Mouse (Mus musculus) heart, adult 2 months (tissue): ENCODE measurements around the gene Aprt. TPM values are rescaled to one million over a fixed set of nuclear protein-coding genes. Genes with fewer than 3 reads are reported as not detected.

Experiments used
- DNase-seq, 2 experiments: peaks; one replicate each; pipeline ENCODE4 v3.0.0; 2021
- H3K27ac ChIP-seq: fragments of 200-600 bp; 2 replicates; pipeline ENCODE4 v1.8.1; 2022
- H3K27me3 ChIP-seq: fragments of 200-500 bp; 2 replicates; pipeline ENCODE4 v1.6.1; 2012; ENCODE audit warnings: mild to moderate bottlenecking, low read length, inconsistent platforms, mixed read lengths; ENCODE audit not compliant: control insufficient read depth, insufficient read depth
- H3K36me3 ChIP-seq: fragments of 200-500 bp; 2 replicates; pipeline ENCODE4 v1.6.1; 2012; ENCODE audit warnings: low read length, inconsistent platforms; ENCODE audit not compliant: control insufficient read depth, insufficient read depth
- H3K4me1 ChIP-seq: fragments of 200-500 bp; 2 replicates; pipeline ENCODE4 v1.6.1; 2011; ENCODE audit warnings: low read length; ENCODE audit not compliant: control insufficient read depth, insufficient read depth
- H3K4me3 ChIP-seq: fragments of 200-600 bp; 2 replicates; pipeline ENCODE4 v1.8.1; 2022
- H3K79me2 ChIP-seq: fragments of 200-500 bp; replicated peaks from 2 replicates; pipeline ENCODE4 v1.6.1; 2012; ENCODE audit warnings: mild to moderate bottlenecking, inconsistent platforms, low read length, moderate library complexity, mixed read lengths; ENCODE audit not compliant: control insufficient read depth, insufficient read depth
- H3K9ac ChIP-seq: fragments of 200-500 bp; 2 replicates; pipeline ENCODE4 v1.6.1; 2012; ENCODE audit warnings: low read depth, mild to moderate bottlenecking, control low read depth, inconsistent platforms, low read length, mixed read lengths
- CTCF ChIP-seq: fragments of 200-600 bp; IDR thresholded peaks from 2 replicates; pipeline ENCODE4 v1.8.1; 2022; ENCODE audit warnings: antibody characterized with exemption, mild to moderate bottlenecking, moderate library complexity
- EP300 ChIP-seq: fragments of 200-500 bp; IDR thresholded peaks from 2 replicates; pipeline ENCODE4 v1.6.1; 2011; ENCODE audit warnings: low read depth, low read length, control low read depth; ENCODE audit not compliant: insufficient read depth
- POLR2A ChIP-seq: fragments of 200-500 bp; IDR thresholded peaks from 2 replicates; pipeline ENCODE4 v1.6.1; 2011; ENCODE audit warnings: mild to moderate bottlenecking, low read depth, low read length, control low read depth; ENCODE audit not compliant: insufficient read depth
- WGBS: fragments of 180-500 bp; shearing (Covaris S2); methylation state at CpG from one replicate; pipeline ENCODE4 v1.1.7; 2018; 5-methylcytosine and 5-hydroxymethylcytosine counted together
- intact Hi-C: fragments of 180-260 bp; cut with DNase I; formaldehyde crosslinking; loops from one replicate; pipeline ENCODE4 v1.15.1; 2025
- polyA plus RNA-seq: library from polyadenylated mRNA; depleted of rRNA; stranded (reverse); fragments of >200 nt; gene quantifications from 2 replicates; pipeline ENCODE4 v1.2.3, GENCODE M21; 2012
- total RNA-seq, 2 experiments: library from RNA; stranded (reverse); gene quantifications; 2 replicates each; pipeline ENCODE4 v1.2.3; 2021

Aprt gene
- total and polyA plus RNA-seq, 3 experiments: 36.6 to 42.1 (median 38.5) TPM

DNA sequence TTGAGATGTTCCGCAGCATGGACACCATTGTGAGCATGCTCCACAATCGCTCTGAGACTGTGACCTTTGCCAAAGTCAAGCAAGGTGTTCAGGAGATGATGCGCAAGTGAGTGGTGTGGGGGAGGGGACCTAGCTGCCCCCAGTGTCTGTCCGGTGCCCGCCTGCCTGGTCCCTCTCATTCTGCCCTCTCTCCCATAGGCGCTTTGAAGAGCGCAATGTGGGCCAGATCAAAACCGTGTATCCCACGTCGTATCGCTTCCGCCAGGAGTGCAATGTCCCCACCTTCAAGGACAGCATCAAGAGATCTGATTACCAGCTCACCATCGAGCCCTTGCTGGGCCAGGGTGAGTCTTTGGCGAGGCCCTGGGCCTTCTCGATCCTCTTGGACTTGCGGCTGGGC, 6.7 kb downstream of the Aprt start:
- Histone ChIP-seq H3K4me1 (peaks cover 12% of the 10 kb centered on the region), H3K27ac (no peak overlapping the region), H3K79me2 (no peaks in the 10 kb centered on the region), H3K36me3 (no peaks in the 10 kb centered on the region; the same call in 1 of the 2 replicates), H3K4me3 (no peak overlapping the region), H3K9ac (no peak overlapping the region), H3K27me3 (no peaks in the 10 kb centered on the region)
- no peak for DNase-seq
- intact Hi-C loops: loop anchor here (5.0 kb wide), 1 partner anchor 107 kb away; no protein-coding TSS in a partner anchor
- no peak for TF ChIP-seq EP300
- TF ChIP-seq CTCF: no peak
- no peak for TF ChIP-seq POLR2A
- 96% methylated on average over 16 of the region's 16 CpGs for WGBS

DNA sequence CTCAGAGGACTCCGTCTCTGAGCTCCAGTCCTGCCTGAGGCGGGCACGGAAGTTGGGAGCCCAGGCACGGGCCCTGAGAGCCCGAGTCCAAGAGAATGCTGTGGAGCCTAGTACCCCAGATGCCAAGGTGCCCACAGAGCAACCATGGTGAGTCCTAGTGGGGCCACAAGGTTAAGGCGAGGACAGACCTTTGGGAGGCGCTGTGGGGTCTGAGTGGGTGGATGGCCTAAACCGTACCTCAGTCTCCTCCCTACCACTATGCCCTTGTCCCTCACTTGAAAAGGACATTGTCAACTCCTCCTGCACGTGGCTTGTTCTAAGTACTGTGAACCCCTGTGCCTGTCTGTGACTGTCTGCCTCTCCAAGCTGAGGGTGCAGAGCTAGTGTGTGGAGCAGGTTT, 7.4 kb downstream of the Aprt start:
- no peak for TF ChIP-seq POLR2A
- TF ChIP-seq CTCF: no peak
- no peak for TF ChIP-seq EP300

DNA sequence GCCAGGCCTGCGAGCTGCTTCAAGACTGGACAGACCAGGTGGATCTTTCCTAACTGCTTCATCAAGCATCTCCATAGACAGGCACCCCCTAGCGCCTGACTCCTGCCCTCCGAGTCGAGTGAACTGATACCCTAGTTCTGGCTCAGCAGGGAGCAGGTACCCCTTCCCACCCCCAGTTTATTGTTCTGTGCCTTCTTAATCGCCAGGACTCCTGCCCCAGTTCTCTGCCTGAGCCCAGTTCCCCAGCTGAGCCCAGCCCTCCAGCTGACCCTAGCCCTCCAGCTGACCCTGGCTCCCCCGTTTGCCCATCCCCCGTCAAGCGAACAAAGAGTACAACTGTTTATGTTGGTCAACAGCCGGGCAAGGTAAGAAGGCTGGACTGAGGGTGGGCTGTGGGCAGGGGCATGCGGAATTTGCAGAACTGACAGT, 7.8 kb downstream of the Aprt start:
- no peak overlapping the region for H3K4me3 ChIP-seq
- TF ChIP-seq CTCF (no peak), EP300 (no peak), POLR2A (no peak)
- H3K4me1 ChIP-seq: peaks cover 9% of the 10 kb centered on the region
- H3K27ac ChIP-seq: no peak overlapping the region
- H3K27me3 ChIP-seq: no peaks in the 10 kb centered on the region
- WGBS: 46% methylated on average over 10 of the region's 10 CpGs
- intact Hi-C loops: loop anchor here (5.0 kb wide), 1 partner anchor 108 kb away; no protein-coding TSS in a partner anchor
- no peak for DNase-seq
- no peaks in the 10 kb centered on the region for H3K79me2 ChIP-seq
- H3K36me3 ChIP-seq: no peaks in the 10 kb centered on the region; the same call in 1 of the 2 replicates
- no peak overlapping the region for H3K9ac ChIP-seq

More for the DNA sequence above, 7.4 kb downstream of the Aprt start:
- 74% methylated on average over 9 of the region's 9 CpGs for WGBS
- H3K4me3 ChIP-seq: no peak overlapping the region
- H3K9ac ChIP-seq: no peak overlapping the region
- no peak overlapping the region for H3K27ac ChIP-seq
- peaks cover 9% of the 10 kb centered on the region for H3K4me1 ChIP-seq
- no peaks in the 10 kb centered on the region for H3K79me2 ChIP-seq
- intact Hi-C loops: loop anchor here (5.0 kb wide), 1 partner anchor 108 kb away; no protein-coding TSS in a partner anchor
- no peak for DNase-seq
- H3K36me3 ChIP-seq: no peaks in the 10 kb centered on the region; the same call in 1 of the 2 replicates
- H3K27me3 ChIP-seq: no peaks in the 10 kb centered on the region

DNA sequence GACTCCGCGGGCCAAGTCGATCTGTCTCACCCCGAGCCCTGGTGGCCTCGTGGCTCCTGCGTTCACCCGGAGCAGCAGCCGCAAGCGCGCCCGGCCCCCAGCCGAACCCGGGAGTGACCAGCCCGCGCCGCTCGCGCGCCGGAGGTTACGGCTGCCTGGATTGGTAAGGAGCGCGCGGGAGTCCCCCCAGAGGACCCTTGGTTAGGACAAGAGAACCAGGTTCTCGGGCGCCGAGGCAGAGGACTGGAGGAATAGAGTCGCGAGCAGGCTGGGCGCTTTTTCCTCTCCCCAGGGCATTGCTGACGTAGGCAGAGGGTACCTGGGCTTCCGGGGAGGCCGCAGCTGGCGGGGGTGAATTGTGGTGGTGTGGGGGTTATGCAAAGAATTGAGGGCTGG, 8.6 kb downstream of the Aprt start:
- H3K4me3 ChIP-seq: peak overlapping the region; percentile 86
- H3K79me2 ChIP-seq: no peaks in the 10 kb centered on the region
- H3K36me3 ChIP-seq: no peaks in the 10 kb centered on the region; the same call in 1 of the 2 replicates
- intact Hi-C loops: loop anchor here (5.0 kb wide), 1 partner anchor 109 kb away; no protein-coding TSS in a partner anchor
- H3K4me1 ChIP-seq: peaks cover 9% of the 10 kb centered on the region
- no peak for TF ChIP-seq CTCF
- TF ChIP-seq EP300: no peak
- H3K27ac ChIP-seq: peak overlapping the region; percentile 95
- DNase-seq: no peak
- 1% methylated on average over 34 of the region's 34 CpGs for WGBS
- peak overlapping the region; percentile 78 for H3K9ac ChIP-seq
- H3K27me3 ChIP-seq: no peaks in the 10 kb centered on the region

DNA sequence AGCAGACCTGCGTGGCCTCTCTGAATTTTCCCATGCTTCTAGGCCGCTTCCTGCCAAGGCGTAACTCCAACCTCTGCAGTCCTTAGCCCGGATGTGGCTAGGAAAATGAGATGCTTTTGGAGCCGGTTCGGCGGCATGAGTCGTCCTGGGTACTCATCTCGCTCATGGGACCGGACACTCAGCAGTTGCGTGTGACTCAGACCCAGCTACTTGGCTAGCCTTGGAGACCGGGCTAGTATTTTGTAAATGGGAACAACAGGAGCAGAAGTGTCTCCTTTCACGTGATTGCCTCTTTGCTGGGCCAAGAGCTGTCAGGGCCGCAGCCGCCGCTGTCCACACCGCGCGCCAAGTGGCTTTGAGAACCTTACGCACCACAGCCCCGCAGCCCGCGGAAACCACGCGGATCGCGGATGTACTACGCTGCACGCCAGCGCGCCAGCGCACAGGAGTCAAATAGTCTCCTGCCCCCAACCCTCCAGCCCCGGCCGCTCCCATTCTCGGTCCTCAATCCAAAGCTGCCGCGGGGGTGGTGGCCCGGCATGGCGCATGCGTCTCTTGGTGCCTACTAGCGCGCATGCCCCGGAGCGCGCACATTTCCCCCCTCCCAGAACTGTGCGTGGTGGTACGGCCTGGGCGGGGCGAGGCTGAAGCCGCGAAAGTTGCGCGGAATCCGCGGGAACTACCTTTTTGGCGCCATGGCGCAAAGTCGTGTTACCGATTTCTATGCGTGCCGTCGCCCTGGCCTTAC, 9.2 kb downstream of the Aprt start, which contains the start of gene Cdt1:
Gene Cdt1, plus strand, starts transcription at position 655 of the 748 bp plus-strand sequence.
- DNase-seq: peak; percentile 96
- intact Hi-C loops: loop anchor here (2.0 to 5.0 kb wide), 2 partner anchors 43 to 110 kb away; partner anchors contain the start of genes Galns and Trappc2l
- Histone ChIP-seq H3K4me1 (peaks cover 9% of the 10 kb centered on the region), H3K79me2 (no peaks in the 10 kb centered on the region), H3K36me3 (no peaks in the 10 kb centered on the region; the same call in 1 of the 2 replicates), H3K27me3 (no peaks in the 10 kb centered on the region), H3K4me3 (peak within 1 kb of the TSS; percentile 86), H3K9ac (peak within 1 kb of the TSS; percentile 85), H3K27ac (peak within 1 kb of the TSS; percentile 95)
- WGBS: under 1% methylated on average over 62 of the region's 62 CpGs
- TF ChIP-seq CTCF: no peak
- peak; percentile 62; the same call in 1 of the 2 replicates for TF ChIP-seq POLR2A
- peak; percentile 60; the same call in 1 of the 2 replicates for TF ChIP-seq EP300

DNA sequence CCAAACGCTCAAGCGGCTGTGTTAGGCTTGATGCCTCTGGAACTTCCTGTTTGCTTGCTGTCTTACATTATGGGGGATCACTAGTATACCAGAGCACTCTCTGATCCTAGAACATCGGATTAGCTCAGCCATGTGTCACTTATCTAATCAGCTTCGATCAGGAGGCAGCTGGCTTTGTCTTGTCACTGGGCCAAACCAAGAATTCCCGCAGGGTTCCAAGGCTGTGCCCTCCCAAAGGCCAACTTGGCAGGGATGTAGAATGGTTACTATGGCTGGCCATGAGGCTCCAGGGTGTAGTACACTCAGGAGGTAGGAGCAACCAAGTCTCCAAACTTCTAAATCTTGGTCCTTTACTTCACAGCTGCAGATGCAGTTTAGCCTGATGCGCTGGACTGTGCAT, 9.9 kb downstream of the Aprt start:
- WGBS: 19% methylated on average over 6 of the region's 6 CpGs
- TF ChIP-seq EP300 (peak; percentile 5; the same call in 1 of the 2 replicates), CTCF (no peak), POLR2A (no peak)
- Histone ChIP-seq H3K4me1 (peaks cover 9% of the 10 kb centered on the region), H3K27me3 (no peaks in the 10 kb centered on the region), H3K27ac (peak overlapping the region; percentile 95), H3K4me3 (peak overlapping the region; percentile 86), H3K36me3 (no peaks in the 10 kb centered on the region; the same call in 1 of the 2 replicates), H3K9ac (peak overlapping the region; percentile 85), H3K79me2 (no peaks in the 10 kb centered on the region)
- peak; percentile 45 to 58 for DNase-seq
- intact Hi-C loops: loop anchor here (2.0 to 5.0 kb wide), 2 partner anchors 44 to 111 kb away; partner anchors contain the start of genes Galns and Trappc2l
